Mouse (Mus musculus) left cerebral cortex, postnatal 25 days (tissue): Measurements from ENCODE around the gene Rbfox3. TPM values are rescaled to one million over a fixed set of nuclear protein-coding genes. Genes with fewer than 3 reads are reported as not detected.

Experiments
- DNase-seq, 2 experiments: peaks; one replicate each; pipeline ENCODE4 v3.0.0; 2022; ENCODE audit warnings: low spot score in 2 of 2, mixed read lengths in 1 of 2
- intact Hi-C: fragments of 180-260 bp; cut with DNase I; formaldehyde crosslinking; loops from one replicate; pipeline ENCODE4 v1.15.1; 2025
- microRNA-seq, 2 experiments: library from miRNA; unstranded; fragments of <30 nt; microRNA quantifications; one replicate each; pipeline ENCODE4 v1.2.0; 2022
- total RNA-seq, 2 experiments: library from RNA; stranded (reverse); gene quantifications; 2 replicates each; pipeline ENCODE4 v1.2.3; 2021

Gene Rbfox3
- total RNA-seq, 2 experiments from 2014 or later: 328 to 335 TPM

DNA sequence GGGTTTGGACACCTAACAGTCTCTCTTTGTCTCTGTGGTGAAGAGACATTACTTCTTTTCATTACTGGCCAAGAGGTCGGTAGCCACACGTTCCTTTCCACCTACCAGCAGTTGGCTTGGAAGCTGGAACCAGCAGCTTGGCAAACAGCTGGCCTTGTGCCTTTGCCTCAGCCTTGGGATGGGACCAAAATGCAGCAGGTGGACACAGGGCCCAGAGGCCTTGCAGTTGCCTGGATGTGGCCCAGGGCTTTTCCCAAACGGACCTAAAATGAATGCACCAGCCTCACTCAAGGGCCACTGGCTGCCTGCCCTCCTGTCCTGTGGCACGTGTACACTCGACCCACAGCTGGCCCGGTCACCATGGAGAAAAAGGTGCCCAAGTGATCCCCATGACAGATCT lies 460.2 kb downstream of the Rbfox3 start:
- intact Hi-C loops: no loop called here
- no peak for DNase-seq

- no peak for DNase-seq
- intact Hi-C loops: loop anchor here (5.0 kb wide), 1 partner anchor 289 kb away; no protein-coding TSS in a partner anchor
Measured at GRCm38 (mm10) chr11:118448385-118448784, 463.0 kb downstream of the Rbfox3 start.

DNA sequence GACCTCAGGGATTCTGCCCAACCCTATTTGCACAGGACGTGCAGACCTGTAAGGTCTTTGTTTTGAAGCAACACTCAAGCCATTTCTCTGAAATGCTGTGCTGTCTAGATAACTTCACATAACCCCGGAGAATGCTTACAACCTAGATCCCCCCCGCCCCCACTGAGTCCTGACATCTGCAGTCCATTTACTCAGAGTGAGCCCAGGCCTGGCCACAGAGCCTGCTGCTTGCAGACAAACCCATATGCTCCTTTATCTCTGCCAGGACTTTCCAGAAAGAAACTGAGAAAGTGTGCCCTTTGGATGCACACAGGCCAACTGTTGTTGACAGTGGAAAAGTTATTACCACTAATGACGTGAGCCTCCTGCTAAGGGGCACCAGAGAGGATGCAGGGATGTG lies 464.1 kb downstream of the Rbfox3 start:
- intact Hi-C loops: loop anchor here (5.0 kb wide), 1 partner anchor 290 kb away; no protein-coding TSS in a partner anchor
- no peak for DNase-seq

DNA sequence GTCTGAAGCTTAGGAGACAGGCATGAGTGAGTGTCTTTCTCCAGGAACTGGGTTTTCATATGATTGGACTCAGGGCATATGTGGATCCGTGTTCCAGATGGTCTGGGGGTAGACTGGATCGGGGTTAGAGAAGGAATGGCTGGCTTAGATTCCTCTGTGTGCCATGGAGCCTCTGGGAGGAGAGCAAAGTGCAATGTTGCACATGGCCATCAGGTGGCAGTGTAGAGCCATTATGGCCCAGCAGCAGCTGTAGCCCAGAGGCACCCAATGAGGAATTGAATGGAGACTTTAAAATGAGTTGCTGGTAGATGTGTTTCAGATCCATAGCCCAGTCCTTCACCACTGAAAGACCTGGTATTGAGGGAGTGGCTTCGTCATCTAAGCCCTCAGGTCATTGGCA lies 465.6 kb downstream of the Rbfox3 start:
- intact Hi-C loops: loop anchor here (1.0 to 5.0 kb wide), 2 partner anchors 45 to 291 kb away; no protein-coding TSS in a partner anchor
- DNase-seq: peak; percentile 64 to 73

- peak in 1 of 2 experiments; percentile 56 for DNase-seq
- intact Hi-C loops: loop anchor here (1.0 kb wide), 1 partner anchor 19 kb away; no protein-coding TSS in a partner anchor
Measured at GRCm38 (mm10) chr11:118443201-118443970, 468.0 kb downstream of the Rbfox3 start.

DNA sequence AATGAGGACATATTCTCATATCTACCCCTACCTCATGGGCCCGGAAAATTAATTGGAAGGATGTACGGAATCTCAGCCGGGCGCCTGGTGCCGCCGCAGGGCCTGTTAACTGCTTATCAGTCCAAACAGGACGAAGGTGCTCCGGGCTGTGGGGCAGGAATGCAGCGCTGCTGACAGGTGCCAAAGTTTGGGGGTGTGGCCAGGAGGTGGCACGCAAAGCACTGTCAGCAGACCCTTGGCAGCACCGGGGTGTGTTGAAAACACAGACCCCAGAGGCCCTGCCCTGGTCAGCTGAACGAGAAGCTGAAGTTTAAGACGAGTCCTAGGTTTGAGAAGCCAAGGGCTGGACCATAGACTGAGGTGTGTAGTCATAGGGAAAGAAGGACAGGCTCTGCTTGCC lies 468.7 kb downstream of the Rbfox3 start:
- intact Hi-C loops: loop anchor here (1.0 kb wide), 1 partner anchor 18 kb away; no protein-coding TSS in a partner anchor

More for the DNA sequence above, 468.7 kb downstream of the Rbfox3 start:
- DNase-seq: no peak

Small RNAs within 50 kb of the gene (microRNA-seq; reads per million reads assigned to microRNA genes)
- gene Gm25040: 0 reads per million in 2 experiments

Other genes starting within 250 kb of the Rbfox3 start
- not detected for gene Enpp7, start 76.6 kb upstream of the Rbfox3 start, total RNA-seq
- gene Cbx2, start 111.4 kb upstream of the Rbfox3 start, total RNA-seq: 1 to 10 TPM; 2.6 to 3.0 TPM
- 10 to 100 TPM; 12.9 to 17.7 TPM for gene Cbx8, start 129.4 kb upstream of the Rbfox3 start, total RNA-seq
- 10 to 100 TPM; 59.5 to 66.2 TPM for gene Cbx4, start 174.6 kb upstream of the Rbfox3 start, total RNA-seq